Mouse (Mus musculus): ENCODE measurements around the gene Tmprss11g. TPM values are rescaled to one million over a fixed set of nuclear protein-coding genes. Genes with fewer than 3 reads are reported as not detected.

The Tmprss11g gene
- 0.08 TPM for polyA plus RNA-seq (2014; fragmentation: Illumina TruSeq; extraction: RNeasy Lipid Tissue Mini Kit (QIAGEN cat#74804); ENCODE audit: low read depth, low replicate concordance)

GRCm38 (mm10) chr5:86518500-86518899 is at the start of gene Tmprss11g:
Tmprss11g (minus strand) TSS chr5:86518600.

DNA sequence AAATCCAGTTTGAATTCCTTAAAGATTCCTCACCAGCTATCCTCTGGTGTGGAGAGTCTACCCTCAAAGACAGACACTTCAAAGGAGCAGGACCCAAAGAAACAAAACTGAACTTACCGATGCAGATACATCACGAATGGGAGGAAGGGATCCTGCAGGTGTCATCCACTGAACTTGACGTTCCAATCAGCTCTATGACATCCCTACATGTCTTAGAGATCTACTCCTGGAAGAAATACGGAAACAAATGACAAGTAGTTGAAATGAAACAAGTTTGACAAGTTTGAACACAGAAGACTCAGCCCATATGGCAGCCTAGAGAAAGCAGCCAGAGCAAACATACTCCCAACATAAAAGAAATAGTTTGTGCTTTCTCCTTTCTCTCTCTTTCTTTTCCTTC is 49.5 kb downstream of the Tmprss11g start, which contains the start of gene Tmprss11a:
Tmprss11a (minus strand) TSS at position 101 of the 400 bp plus-strand sequence.

Other genes starting within 250 kb of the Tmprss11g start
- gene Tmprss11c, start 229.3 kb downstream of the Tmprss11g start, polyA plus RNA-seq (2014; fragmentation: Illumina TruSeq; extraction: RNeasy Lipid Tissue Mini Kit (QIAGEN cat#74804); ENCODE audit: low read depth, low replicate concordance), result not detected
- gene Tmprss11d, start 145.2 kb downstream of the Tmprss11g start, polyA plus RNA-seq (2014; fragmentation: Illumina TruSeq; extraction: RNeasy Lipid Tissue Mini Kit (QIAGEN cat#74804); ENCODE audit: low read depth, low replicate concordance), result 0.14 TPM
- gene Tmprss11a, start 49.6 kb downstream of the Tmprss11g start, polyA plus RNA-seq (2014; fragmentation: Illumina TruSeq; extraction: RNeasy Lipid Tissue Mini Kit (QIAGEN cat#74804); ENCODE audit: low read depth, low replicate concordance), result 0.08 TPM
- 1.4 TPM for gene Tmprss11f, start 113.8 kb upstream of the Tmprss11g start, polyA plus RNA-seq (2014; fragmentation: Illumina TruSeq; extraction: RNeasy Lipid Tissue Mini Kit (QIAGEN cat#74804); ENCODE audit: low read depth, low replicate concordance)
- 1.8 TPM for gene Tmprss11b, start 157.8 kb upstream of the Tmprss11g start, polyA plus RNA-seq (2014; fragmentation: Illumina TruSeq; extraction: RNeasy Lipid Tissue Mini Kit (QIAGEN cat#74804); ENCODE audit: low read depth, low replicate concordance)
- gene Tmprss11e, start 227.2 kb upstream of the Tmprss11g start, polyA plus RNA-seq (2014; fragmentation: Illumina TruSeq; extraction: RNeasy Lipid Tissue Mini Kit (QIAGEN cat#74804); ENCODE audit: low read depth, low replicate concordance), result not detected